Mouse (Mus musculus) heart, adult 2 months (tissue): Measurements from ENCODE around the gene Lcn5.

ENCODE experiments used
- CTCF ChIP-seq: fragments of 200-600 bp; IDR thresholded peaks from 2 replicates; pipeline ENCODE4 v1.8.1; 2022; ENCODE audit warnings: antibody characterized with exemption, mild to moderate bottlenecking, moderate library complexity
- POLR2A ChIP-seq: fragments of 200-500 bp; IDR thresholded peaks from 2 replicates; pipeline ENCODE4 v1.6.1; 2011; ENCODE audit warnings: mild to moderate bottlenecking, low read depth, low read length, control low read depth; ENCODE audit not compliant: insufficient read depth

DNA sequence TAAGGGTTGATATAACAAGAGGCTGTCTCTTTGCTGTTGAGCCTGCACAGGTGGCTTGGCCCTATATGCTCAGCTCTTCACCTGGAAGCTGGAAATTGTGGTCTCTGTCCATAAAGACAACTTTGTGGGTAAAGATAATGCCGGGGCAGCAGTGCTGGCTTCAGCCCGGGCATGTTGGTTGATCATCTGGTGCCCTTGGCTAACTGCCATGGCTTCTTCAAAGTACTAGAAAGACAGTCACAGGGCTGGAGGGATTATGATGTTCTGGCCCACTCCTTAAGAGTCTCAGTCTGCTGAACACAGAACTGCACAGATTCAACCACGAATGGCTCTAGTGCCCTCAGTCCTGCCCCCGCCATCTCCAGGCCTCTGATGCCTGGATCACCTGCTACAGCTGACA, 506 bp upstream of the Lcn5 start:
- no peak for TF ChIP-seq CTCF
- no peak for TF ChIP-seq POLR2A
